Mouse (Mus musculus): Measurements from ENCODE around the gene Otub2. TPM values are rescaled to one million over a fixed set of nuclear protein-coding genes. Genes with fewer than 3 reads are reported as not detected.

The Otub2 gene
- 1.1 TPM for polyA plus RNA-seq (2014; fragmentation: Illumina TruSeq; extraction: RNeasy Lipid Tissue Mini Kit (QIAGEN cat#74804); ENCODE audit: low read depth, low replicate concordance)

DNA sequence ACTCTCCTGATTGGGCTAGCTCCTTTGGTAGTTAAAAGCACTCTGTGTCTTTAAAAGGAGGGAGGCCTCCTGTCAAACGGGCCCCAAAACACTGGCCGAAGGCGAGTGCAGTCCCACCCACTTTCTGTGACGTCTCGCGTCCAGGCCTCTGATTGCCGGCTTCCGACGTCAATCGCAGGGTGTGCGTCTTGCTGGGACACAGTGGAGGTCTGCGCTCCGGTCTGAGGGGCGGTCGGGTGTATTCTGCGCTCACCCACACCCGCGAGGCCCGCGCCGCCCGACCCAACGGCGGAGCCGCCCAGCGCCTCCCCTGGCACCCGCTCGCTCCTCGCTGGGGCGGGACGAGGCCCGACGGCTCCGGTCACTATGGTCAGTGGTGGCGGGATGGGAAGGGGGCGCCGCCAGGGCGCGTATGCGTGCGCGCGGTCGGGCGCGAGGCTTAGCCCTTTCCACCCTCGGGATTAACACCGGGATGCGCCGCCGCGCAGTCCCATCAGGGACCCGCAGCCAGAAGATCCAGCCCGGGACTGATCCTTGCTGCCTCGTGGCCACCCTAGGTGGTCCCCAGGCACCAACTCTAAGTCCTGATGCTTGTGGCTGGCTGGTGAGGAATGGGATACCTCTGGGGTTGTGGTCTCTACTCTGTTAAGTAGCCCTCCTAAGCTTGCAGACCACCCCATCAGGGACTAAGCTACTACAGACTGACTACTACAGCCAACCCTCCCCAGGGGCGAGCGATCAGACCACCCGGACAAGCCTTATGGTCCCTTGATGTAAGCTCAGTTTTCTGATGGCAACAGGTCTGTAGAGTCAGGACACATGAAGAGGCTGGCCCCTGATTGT lies at the start of gene Otub2:
TSS of gene Otub2 (plus strand) at position 178 of the 843 bp plus-strand sequence.

DNA sequence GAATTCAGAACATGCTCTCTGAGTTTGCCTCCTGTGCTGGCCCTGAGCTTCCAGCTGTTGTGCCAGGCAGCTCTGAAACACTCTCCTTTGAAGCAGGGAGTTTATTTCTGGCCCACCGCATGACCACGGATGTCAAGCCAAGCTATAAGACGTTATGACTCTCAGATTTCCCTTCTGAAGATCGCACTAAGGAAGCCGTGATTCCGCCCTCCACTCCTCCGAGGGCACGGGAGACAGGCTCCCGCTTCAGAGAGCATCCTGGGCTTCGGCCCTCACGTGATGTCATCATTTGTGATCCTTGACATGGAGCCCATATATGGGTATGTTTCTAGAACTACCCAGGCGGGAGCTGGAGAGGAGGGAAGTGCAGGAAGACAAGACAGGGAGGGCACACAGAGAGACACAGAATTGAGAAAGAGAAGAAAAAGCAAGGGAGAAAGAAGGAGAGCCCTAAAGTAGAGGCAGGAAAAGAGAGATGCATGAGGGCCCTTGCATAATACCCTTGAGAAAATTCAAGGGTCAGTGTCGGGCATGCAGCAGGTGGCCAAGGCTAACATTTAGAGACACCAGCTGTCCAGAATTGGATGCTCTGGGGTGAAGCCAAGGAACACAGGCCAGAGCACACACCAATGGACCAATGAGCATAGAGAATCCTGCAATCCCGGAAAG lies 32.6 kb upstream of the Otub2 start, which contains the start of gene Asb2:
TSS of gene Asb2 (minus strand) at position 256 of the 669 bp plus-strand sequence.

DNA sequence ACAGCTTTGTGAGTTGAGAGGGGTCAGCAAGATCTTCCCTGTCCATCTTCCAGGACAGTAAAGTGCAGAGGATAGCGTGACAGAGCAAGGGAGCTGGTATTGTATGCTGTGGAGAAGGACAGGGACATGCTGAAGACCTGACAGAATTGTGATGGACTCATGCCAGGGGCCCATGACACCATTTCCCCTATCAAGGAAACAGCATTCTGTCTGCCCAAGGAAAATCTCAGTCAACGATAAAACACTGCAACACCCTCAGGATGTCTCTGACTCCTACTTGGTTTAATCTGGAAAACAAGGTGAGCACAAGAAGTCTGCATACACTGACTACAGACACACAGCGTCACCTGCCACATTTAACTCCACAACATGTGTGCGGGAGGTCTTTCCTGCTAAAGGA lies 19.2 kb downstream of the Otub2 start, which contains the start of gene 9330161L09Rik:
TSS of gene 9330161L09Rik (minus strand) at position 101 of the 400 bp plus-strand sequence.

DNA sequence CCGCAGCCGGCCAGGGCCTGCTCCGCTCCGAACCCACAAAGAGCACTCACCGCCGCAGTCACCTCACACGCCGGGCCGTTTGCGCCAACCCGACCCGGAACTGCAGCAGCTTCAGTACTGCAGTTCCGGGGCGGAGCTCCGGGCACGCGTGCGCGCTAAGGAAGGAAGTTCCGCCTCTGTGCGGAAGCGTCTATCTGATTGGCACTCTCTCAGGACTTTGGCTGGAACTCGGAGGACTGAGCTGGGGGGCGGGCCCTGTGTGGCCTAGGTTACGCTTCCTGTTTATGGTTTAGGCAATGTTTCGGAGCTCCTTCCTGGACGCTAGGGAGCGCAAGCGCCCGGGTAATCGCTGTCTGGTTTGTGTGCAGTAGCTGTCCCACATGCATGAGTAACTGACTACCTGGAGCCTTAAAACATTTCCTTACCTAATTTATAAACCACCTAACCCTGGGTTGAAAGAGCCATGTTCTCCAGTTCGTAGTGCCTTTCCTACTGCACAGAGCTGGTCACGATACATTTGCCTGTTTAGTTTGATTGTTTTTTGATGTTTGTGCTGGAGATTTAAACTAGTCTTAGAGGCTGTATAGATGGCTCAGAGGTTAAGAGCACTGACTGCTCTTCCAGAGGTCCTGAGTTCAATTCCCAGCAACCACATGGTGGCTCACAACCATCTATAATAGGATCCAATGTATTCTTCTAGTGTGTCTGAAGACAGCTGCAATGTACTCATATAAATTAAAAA lies 37.4 kb downstream of the Otub2 start, which contains the start of gene Ddx24:
TSS of gene Ddx24 (minus strand) at position 102 of the 742 bp plus-strand sequence.

DNA sequence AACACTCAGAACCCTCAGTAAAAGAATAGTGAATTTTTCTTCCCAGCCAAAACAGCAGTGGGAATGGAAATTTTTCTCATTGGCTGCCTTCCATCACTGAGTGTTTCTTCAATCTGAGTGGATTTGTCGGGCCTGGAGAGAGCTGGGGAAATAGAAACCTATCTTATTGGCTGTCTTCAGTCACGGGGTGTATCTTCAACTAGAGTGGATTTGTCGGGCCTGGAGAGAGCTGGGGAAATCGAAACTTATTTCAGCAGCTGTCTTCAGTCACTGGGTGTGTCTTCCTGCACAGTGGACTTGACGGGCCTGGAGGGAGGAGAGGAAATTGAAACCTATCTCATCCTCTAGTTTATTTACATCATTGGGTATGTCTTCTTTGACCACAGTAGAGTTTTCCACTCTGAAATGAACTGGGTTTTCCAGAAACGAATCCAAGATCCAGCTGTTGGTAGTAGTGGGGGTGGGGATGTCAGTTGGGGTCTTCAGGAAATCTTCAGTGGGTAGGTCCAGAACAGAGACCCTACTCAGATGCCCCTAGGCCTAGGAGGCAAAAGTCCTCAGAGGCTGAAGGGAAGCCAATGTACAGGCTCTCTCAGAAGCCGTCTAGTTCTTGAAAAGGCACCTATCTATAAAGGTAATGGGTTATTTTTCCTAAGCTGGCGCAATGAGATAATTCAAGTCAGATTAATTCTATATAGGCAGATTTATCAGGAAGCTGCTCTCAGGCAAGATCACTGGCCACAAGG lies 45.7 kb downstream of the Otub2 start, which contains the start of gene Ifi27:
TSS of gene Ifi27 (plus strand) at position 226 of the 746 bp plus-strand sequence.

DNA sequence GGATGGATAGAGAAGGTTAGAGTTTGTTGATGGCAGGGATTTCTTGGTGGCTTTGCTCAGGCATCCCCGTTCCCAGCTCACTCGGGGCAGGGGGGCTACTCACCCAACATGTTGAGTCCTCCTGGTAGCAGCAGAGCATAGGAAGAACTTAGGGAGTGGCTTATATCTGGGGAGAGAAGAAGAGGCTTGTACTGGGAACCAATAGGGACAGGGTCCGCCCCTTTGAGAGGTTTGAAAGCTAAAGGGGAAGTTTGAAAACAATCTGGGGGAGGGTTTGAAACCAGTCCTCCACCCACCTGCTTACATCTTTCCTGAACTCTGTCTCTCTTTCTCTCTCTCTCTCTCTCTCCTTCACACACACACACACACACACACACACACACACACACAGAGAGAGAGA lies 55.0 kb downstream of the Otub2 start, which contains the start of gene Ifi27l2a:
TSS of gene Ifi27l2a (minus strand) at position 157 of the 400 bp plus-strand sequence.

Other genes with a start within 250 kb of the Otub2 start
- not detected for gene Prima1, start 146.5 kb upstream of the Otub2 start, polyA plus RNA-seq (2014; fragmentation: Illumina TruSeq; extraction: RNeasy Lipid Tissue Mini Kit (QIAGEN cat#74804); ENCODE audit: low read depth, low replicate concordance)
- gene Fam181a, start 77.7 kb upstream of the Otub2 start, polyA plus RNA-seq (2014; fragmentation: Illumina TruSeq; extraction: RNeasy Lipid Tissue Mini Kit (QIAGEN cat#74804); ENCODE audit: low read depth, low replicate concordance), result not detected
- gene Asb2, start 32.7 kb upstream of the Otub2 start, polyA plus RNA-seq (2014; fragmentation: Illumina TruSeq; extraction: RNeasy Lipid Tissue Mini Kit (QIAGEN cat#74804); ENCODE audit: low read depth, low replicate concordance), result 0.38 TPM
- gene 9330161L09Rik, start 19.1 kb downstream of the Otub2 start, polyA plus RNA-seq (2014; fragmentation: Illumina TruSeq; extraction: RNeasy Lipid Tissue Mini Kit (QIAGEN cat#74804); ENCODE audit: low read depth, low replicate concordance), result 0.47 TPM
- gene Ddx24, start 37.1 kb downstream of the Otub2 start, polyA plus RNA-seq (2014; fragmentation: Illumina TruSeq; extraction: RNeasy Lipid Tissue Mini Kit (QIAGEN cat#74804); ENCODE audit: low read depth, low replicate concordance), result 25.0 TPM
- 37.5 TPM for gene Ifi27, start 45.5 kb downstream of the Otub2 start, polyA plus RNA-seq (2014; fragmentation: Illumina TruSeq; extraction: RNeasy Lipid Tissue Mini Kit (QIAGEN cat#74804); ENCODE audit: low read depth, low replicate concordance)
- 10.3 TPM for gene Ifi27l2a, start 55.0 kb downstream of the Otub2 start, polyA plus RNA-seq (2014; fragmentation: Illumina TruSeq; extraction: RNeasy Lipid Tissue Mini Kit (QIAGEN cat#74804); ENCODE audit: low read depth, low replicate concordance)
- 52.6 TPM for gene Ifi27l2b, start 68.5 kb downstream of the Otub2 start, polyA plus RNA-seq (2014; fragmentation: Illumina TruSeq; extraction: RNeasy Lipid Tissue Mini Kit (QIAGEN cat#74804); ENCODE audit: low read depth, low replicate concordance)
- gene Ppp4r4, start 143.6 kb downstream of the Otub2 start, polyA plus RNA-seq (2014; fragmentation: Illumina TruSeq; extraction: RNeasy Lipid Tissue Mini Kit (QIAGEN cat#74804); ENCODE audit: low read depth, low replicate concordance), result 2.8 TPM
- 0.13 TPM for gene Serpina10, start 242.8 kb downstream of the Otub2 start, polyA plus RNA-seq (2014; fragmentation: Illumina TruSeq; extraction: RNeasy Lipid Tissue Mini Kit (QIAGEN cat#74804); ENCODE audit: low read depth, low replicate concordance)

Measured in sigmoid colon, adult 10 weeks (tissue).